Mouse (Mus musculus) G1E (cell line): Measurements from ENCODE around the gene Pip5k1b.

Source experiments
- CTCF ChIP-seq: IDR thresholded peaks from 2 replicates; pipeline ENCODE4 v1.5.1; 2012; ENCODE audit warnings: low read depth, low read length, inconsistent platforms, mixed read lengths
- GATA1 ChIP-seq: IDR thresholded peaks from 2 replicates; pipeline ENCODE4 v1.6.1; 2012; ENCODE audit warnings: borderline replicate concordance, low read length, inconsistent platforms, mixed read lengths

- TF ChIP-seq CTCF (no peak), GATA1 (no peak)
Measured at GRCm38 (mm10) chr19:24555904-24556584, 372 bp upstream of the Pip5k1b start.
